Mouse (Mus musculus) limb, embryonic 15.5 days (tissue): ENCODE measurements around the gene Fbxl15. TPM values are rescaled to one million over a fixed set of nuclear protein-coding genes. Genes with fewer than 3 reads are reported as not detected.
A peak's percentile ranks its signal among the peaks of the same experiment; 100 is the strongest.

Experiments used
- ATAC-seq: fragments of 200-750 bp; cut with Nextera tagmentation; 2 replicates; pipeline ENCODE4 v1.8.0; 2017; ENCODE audit warnings: low read depth, moderate TSS enrichment; ENCODE audit not compliant: insufficient number of reproducible peaks, low FRiP score, low TSS enrichment
- H3K27ac ChIP-seq: fragments of 300-500 bp; sonication (generic); 2 replicates; pipeline ENCODE4 v1.5.1; 2015; ENCODE audit warnings: moderate library complexity, mild to moderate bottlenecking, inconsistent platforms
- H3K27me3 ChIP-seq: fragments of 300-500 bp; sonication (generic); 2 replicates; pipeline ENCODE4 v1.6.1; 2015; ENCODE audit warnings: inconsistent platforms
- H3K36me3 ChIP-seq: fragments of 300-500 bp; sonication (generic); 2 replicates; pipeline ENCODE4 v1.6.1; 2015; ENCODE audit warnings: inconsistent platforms
- H3K4me1 ChIP-seq: fragments of 300-500 bp; sonication (generic); 2 replicates; pipeline ENCODE4 v1.6.1; 2015; ENCODE audit warnings: inconsistent platforms
- H3K4me2 ChIP-seq: fragments of 300-500 bp; sonication (generic); 2 replicates; pipeline ENCODE4 v1.6.1; 2015; ENCODE audit warnings: mild to moderate bottlenecking, inconsistent platforms
- H3K4me3 ChIP-seq: fragments of 300-500 bp; sonication (generic); 2 replicates; pipeline ENCODE4 v1.5.1; 2015; ENCODE audit warnings: mild to moderate bottlenecking, inconsistent platforms
- H3K9ac ChIP-seq: fragments of 300-500 bp; sonication (generic); 2 replicates; pipeline ENCODE4 v1.6.1; 2015; ENCODE audit warnings: inconsistent platforms
- H3K9me3 ChIP-seq: fragments of 300-500 bp; sonication (generic); 2 replicates; pipeline ENCODE4 v1.6.1; 2016; ENCODE audit warnings: inconsistent platforms
- WGBS: fragments of 180-500 bp; shearing (Covaris S2); methylation state at CpG from one replicate; pipeline ENCODE4 v1.1.7; 2015; 5-methylcytosine and 5-hydroxymethylcytosine counted together
- polyA plus RNA-seq: library from polyadenylated mRNA; unstranded; fragments of >200 nt; fragmentation: Nextera tagmentation; extraction: Ambion mirVana; gene quantifications from 2 replicates; pipeline ENCODE4 v1.2.1, GENCODE M21; 2015

Gene Fbxl15
- polyA plus RNA-seq, 1 experiment from 2014 or later: 12.8 TPM

DNA sequence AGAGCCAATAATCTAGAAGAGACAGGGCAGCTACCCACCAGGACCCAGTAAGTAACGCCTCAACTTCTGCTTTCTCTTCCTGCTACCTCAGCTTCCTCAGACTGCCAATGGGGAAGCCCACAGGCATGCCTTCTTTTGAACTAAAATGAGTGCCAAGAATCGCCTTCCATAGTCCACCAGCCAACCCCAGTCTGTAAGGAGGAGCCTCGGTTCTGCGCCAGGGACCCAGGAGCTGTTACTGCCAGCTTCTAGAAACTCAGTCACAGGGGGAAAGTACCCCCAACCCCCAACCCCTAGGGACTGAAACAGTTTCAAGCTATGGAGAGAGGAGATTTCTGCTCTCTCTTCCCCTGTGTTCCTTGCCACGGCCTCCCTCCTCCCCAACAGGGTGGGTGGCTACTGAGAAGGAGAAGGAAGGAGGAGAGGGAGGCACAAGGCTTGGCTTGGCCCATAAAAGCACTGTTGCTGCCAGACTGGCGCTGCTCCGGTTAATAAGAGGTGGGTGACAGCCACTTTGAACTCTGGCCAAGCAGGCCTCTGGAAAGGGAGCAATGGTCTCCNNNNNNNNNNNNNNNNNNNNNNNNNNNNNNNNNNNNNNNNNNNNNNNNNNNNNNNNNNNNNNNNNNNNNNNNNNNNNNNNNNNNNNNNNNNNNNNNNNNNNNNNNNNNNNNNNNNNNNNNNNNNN, 11.4 kb downstream of the Fbxl15 start:
- Histone ChIP-seq H3K36me3 (no peaks in the 10 kb centered on the region), H3K27me3 (peaks cover 8% of the 10 kb centered on the region; the same call in 1 of the 2 replicates), H3K4me2 (peak overlapping the region; percentile 73), H3K27ac (peak overlapping the region; percentile 78), H3K9me3 (no peaks in the 10 kb centered on the region), H3K9ac (no peak overlapping the region), H3K4me1 (peaks cover 25% of the 10 kb centered on the region), H3K4me3 (peak overlapping the region; percentile 7; the same call in 1 of the 2 replicates)
- peak; percentile 28; the same call in 1 of the 2 replicates for ATAC-seq
- 49% methylated on average over 6 of the region's 7 CpGs for whole genome bisulfite sequencing

DNA sequence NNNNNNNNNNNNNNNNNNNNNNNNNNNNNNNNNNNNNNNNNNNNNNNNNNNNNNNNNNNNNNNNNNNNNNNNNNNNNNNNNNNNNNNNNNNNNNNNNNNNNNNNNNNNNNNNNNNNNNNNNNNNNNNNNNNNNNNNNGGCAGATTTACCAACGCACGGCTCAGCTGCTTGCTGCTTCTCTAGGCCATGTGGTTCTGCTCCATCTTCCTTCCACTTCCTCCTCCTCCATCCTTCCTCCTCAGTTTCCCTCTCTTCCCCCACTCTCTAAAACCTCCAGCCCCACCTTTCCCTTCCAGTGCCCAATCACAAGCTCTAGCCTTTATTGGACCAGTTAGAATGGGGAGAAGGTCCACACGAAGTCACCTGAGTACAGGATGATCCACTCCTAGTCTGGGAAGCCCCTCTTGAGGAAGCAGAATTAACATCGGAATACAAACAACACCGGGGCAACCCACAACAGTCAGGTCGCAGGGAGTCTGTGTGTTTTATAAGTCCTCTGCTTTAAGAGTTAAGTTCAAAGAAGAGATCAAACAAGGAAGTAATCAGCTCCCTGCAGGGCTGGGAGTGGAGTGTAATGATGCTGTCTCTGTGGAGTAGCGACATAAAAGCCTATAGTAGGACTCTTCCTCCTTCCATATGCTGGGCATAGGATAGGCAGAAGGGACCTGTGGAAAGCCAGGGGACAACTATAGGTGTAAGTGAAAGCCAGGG, 16.9 kb downstream of the Fbxl15 start:
- ATAC-seq: no peak

DNA sequence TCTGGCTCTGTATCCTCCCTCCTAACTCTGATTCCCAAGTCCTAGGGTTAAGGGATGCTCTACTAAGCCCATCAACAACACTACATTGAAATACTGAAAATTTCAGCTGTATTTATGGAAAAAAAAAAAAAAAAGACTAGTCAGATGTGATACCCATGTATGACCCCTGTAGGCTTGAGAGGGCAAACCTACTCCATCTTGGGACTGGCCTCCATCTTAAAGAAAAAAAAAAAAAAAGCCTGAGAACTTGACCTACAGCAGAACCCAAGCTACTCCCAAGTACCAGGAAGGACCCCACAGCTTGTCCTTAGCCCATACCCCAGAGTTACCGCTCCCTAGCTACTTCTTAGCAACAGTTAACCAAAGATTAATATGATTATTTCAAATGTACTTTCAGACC, 19.2 kb downstream of the Fbxl15 start:
- H3K9me3 ChIP-seq: no peaks in the 10 kb centered on the region
- peaks cover 5% of the 10 kb centered on the region; the same call in 1 of the 2 replicates for H3K27me3 ChIP-seq
- H3K4me3 ChIP-seq: no peak overlapping the region
- peaks cover 11% of the 10 kb centered on the region for H3K4me1 ChIP-seq
- no peak overlapping the region for H3K4me2 ChIP-seq
- no peak overlapping the region for H3K9ac ChIP-seq
- no peak for ATAC-seq
- no peaks in the 10 kb centered on the region for H3K36me3 ChIP-seq
- WGBS: 96% methylated on average over 1 of the region's 1 CpGs
- no peak overlapping the region for H3K27ac ChIP-seq

More for the DNA sequence above, 16.9 kb downstream of the Fbxl15 start:
- Histone ChIP-seq H3K4me3 (no peak overlapping the region), H3K27ac (no peak overlapping the region), H3K36me3 (no peaks in the 10 kb centered on the region), H3K4me2 (no peak overlapping the region), H3K27me3 (peaks cover 10% of the 10 kb centered on the region; the same call in 1 of the 2 replicates), H3K9ac (no peak overlapping the region), H3K9me3 (no peaks in the 10 kb centered on the region), H3K4me1 (peaks cover 11% of the 10 kb centered on the region)
- 16% methylated on average over 7 of the region's 7 CpGs for whole genome bisulfite sequencing

DNA sequence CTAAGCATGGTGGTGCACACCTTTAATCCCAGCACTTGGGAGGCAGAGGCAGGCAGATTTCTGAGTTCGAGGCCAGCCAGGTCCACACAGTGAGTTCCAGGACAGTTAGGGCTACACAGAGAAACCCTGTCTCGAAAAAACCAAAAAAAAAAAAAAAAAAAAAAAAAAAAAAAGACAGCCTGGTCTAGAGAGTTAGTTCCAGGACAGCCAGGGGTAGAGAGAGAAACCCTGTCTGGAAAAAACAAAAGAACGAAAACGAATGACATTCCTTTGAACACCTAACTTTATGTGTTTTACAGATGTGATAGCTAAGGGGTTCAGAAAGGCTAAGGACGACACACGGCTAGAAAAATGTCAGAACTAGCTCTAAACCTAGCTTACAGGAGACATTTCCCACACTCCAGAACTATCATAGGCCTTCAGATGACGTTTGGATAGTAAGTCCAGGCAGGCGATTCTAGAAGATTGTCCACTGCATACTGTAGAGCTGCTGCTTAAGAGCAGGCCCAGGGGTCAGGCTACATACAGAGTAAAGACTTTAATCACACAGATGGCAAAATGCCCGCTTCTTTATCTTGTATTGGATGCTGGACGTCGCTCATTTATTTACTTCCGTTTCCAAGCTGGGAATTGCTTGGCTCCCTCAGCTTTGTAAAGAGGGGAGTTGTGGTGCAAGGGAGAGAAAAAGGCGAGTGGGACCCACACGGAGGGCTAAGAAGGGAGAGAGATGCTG, 20.1 kb downstream of the Fbxl15 start:
- Histone ChIP-seq H3K9me3 (no peaks in the 10 kb centered on the region; the same call in 1 of the 2 replicates), H3K9ac (peak overlapping the region; percentile 88), H3K4me2 (peak overlapping the region; percentile 87), H3K36me3 (no peaks in the 10 kb centered on the region), H3K27me3 (peaks cover 5% of the 10 kb centered on the region; the same call in 1 of the 2 replicates), H3K27ac (peak overlapping the region; percentile 86), H3K4me1 (peaks cover 11% of the 10 kb centered on the region), H3K4me3 (peak overlapping the region; percentile 69)
- ATAC-seq: no peak
- 27% methylated on average over 14 of the region's 14 CpGs for WGBS

DNA sequence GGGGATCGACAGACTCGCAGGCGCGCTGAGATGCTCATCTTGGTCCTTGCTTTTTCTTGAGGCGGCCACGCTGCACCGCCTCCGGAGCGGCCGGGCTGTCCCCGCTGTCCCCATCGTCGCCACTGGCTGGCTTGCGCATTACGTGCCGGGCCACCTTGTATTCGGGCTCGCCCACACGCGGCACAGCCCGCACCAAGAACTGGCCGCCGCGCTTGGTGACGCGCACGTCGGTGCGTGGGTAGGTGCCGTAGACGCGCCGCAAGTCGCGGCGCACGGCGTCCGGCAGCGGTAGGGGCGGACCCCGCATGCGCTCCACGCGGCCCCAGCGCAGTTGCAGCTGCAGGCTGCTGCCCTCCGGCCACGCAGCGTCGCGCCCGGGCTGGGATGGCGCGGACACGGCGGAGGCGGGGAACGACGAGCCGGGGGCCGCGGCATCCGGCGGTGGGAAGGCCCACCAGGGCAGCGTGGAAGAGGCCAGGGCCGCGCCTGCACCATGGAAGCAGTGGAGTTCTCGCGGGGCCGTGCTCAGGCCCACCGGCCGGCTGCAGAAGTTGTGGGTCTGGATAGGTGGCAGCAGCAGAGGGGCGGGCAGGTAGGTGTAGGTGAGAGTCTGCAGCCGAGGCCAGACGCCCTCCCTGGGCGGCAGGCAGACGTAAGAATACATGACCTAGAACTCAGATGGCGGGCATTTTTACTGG, 20.9 kb downstream of the Fbxl15 start:
- Histone ChIP-seq H3K4me1 (peaks cover 11% of the 10 kb centered on the region), H3K4me3 (peak overlapping the region; percentile 69), H3K27ac (peak overlapping the region; percentile 86), H3K9ac (peak overlapping the region; percentile 88), H3K27me3 (peaks cover 5% of the 10 kb centered on the region; the same call in 1 of the 2 replicates), H3K36me3 (no peaks in the 10 kb centered on the region), H3K4me2 (peak overlapping the region; percentile 87), H3K9me3 (no peaks in the 10 kb centered on the region; the same call in 1 of the 2 replicates)
- 1% methylated on average over 78 of the region's 78 CpGs for WGBS
- ATAC-seq: peak; percentile 83

DNA sequence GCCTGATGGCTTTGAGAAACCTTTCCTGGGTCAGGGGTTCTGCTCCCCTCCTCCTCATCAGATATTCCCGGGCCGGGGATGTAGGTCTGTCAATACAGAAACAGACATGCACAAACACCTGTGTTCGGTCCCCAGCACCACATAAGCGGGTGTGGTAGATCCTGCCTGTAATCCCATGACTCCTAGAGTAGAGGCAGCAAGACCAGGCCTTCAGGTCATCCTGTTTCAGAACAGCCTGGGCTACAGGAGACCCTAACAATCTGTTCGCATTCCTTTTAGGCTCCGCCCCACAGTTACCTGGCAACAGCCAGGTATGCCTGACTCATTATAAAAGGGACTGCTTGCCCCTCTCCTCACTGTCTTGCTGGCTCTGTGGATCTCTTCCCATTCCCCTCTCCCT, 21.6 kb downstream of the Fbxl15 start:
- Histone ChIP-seq H3K27ac (peak overlapping the region; percentile 86), H3K4me1 (peaks cover 11% of the 10 kb centered on the region), H3K4me3 (peak overlapping the region; percentile 69), H3K4me2 (peak overlapping the region; percentile 87), H3K9ac (peak overlapping the region; percentile 88), H3K27me3 (peaks cover under 1% of the 10 kb centered on the region; the same call in 1 of the 2 replicates), H3K9me3 (no peaks in the 10 kb centered on the region; the same call in 1 of the 2 replicates), H3K36me3 (no peaks in the 10 kb centered on the region)
- ATAC-seq: no peak
- WGBS: 31% methylated on average over 6 of the region's 6 CpGs

DNA sequence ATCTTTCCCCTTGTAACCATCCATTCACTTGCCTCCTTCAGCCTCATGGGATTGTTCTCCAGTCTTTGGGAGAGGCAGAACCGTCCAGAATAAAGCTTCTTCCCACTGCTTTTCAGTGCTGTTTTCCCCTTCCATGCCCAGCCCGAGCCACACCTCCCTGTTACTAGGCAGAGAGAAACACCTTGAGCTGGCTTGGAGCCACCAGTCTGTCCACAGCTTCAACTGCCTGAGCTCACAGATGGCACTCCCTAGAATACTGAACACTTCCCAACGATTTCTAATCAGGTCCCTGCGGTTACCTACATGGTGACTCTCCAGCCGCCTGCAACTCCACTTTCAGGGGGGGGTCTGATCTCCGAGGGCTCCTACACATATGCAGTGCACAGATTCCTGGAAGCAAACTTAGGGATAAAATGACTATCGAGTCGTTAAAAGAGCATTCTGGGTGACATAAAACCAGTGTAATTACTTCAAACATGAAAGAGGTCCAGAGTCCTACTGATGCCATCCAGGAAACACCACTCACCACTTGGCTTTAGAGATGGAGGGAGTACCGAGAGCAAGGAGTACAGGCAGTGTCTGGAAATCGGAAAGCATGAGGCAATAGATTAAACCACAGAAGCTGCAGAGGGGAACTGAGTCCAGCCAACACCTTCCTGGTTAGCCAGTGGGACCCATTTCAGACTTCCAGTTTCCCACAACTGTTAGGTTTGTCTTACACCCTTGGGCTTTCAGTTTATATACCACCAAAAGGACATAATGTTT, 22.4 kb downstream of the Fbxl15 start, which contains the start of gene 2310034G01Rik:
TSS of gene 2310034G01Rik (minus strand) at position 135 of the 765 bp plus-strand sequence.
- H3K4me2 ChIP-seq: peak within 1 kb of the TSS; percentile 87
- no peaks in the 10 kb centered on the region for H3K27me3 ChIP-seq
- 47% methylated on average over 10 of the region's 10 CpGs for WGBS
- ATAC-seq: no peak
- H3K36me3 ChIP-seq: no peaks in the 10 kb centered on the region
- H3K27ac ChIP-seq: peak within 1 kb of the TSS; percentile 86
- peaks cover 11% of the 10 kb centered on the region for H3K4me1 ChIP-seq
- H3K9ac ChIP-seq: peak within 1 kb of the TSS; percentile 88
- H3K4me3 ChIP-seq: peak within 1 kb of the TSS; percentile 69
- H3K9me3 ChIP-seq: no peaks in the 10 kb centered on the region; the same call in 1 of the 2 replicates

DNA sequence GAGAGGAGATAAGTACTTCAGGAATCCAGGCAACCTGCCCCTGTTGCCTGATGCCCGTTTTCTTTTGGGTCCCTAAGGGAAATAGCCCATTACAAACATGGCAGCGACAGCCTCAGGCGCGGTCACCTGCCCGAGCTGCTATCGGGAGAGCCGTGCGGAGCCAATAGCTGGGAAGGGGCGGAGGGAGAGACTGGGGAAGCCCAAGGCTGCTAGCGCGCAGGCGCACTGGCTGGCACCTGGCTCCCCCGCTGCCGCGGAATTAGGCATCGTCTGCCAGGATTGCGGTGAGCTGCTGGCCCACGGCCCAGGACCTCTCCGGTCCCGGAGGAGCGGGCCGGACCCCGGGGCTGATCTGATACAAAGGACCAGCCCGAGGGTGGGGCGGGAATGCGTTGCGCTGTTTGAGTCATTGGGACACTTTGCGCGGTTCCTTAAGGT, 28.7 kb downstream of the Fbxl15 start:
- peak overlapping the region; percentile 36 for H3K9ac ChIP-seq
- no peaks in the 10 kb centered on the region for H3K36me3 ChIP-seq
- H3K9me3 ChIP-seq: no peaks in the 10 kb centered on the region; the same call in 1 of the 2 replicates
- peaks cover 27% of the 10 kb centered on the region for H3K27me3 ChIP-seq
- peaks cover 12% of the 10 kb centered on the region for H3K4me1 ChIP-seq
- H3K4me3 ChIP-seq: peak overlapping the region; percentile 49
- peak overlapping the region; percentile 83 for H3K4me2 ChIP-seq
- H3K27ac ChIP-seq: no peak overlapping the region
- WGBS: 1% methylated on average over 29 of the region's 29 CpGs
- ATAC-seq: no peak

DNA sequence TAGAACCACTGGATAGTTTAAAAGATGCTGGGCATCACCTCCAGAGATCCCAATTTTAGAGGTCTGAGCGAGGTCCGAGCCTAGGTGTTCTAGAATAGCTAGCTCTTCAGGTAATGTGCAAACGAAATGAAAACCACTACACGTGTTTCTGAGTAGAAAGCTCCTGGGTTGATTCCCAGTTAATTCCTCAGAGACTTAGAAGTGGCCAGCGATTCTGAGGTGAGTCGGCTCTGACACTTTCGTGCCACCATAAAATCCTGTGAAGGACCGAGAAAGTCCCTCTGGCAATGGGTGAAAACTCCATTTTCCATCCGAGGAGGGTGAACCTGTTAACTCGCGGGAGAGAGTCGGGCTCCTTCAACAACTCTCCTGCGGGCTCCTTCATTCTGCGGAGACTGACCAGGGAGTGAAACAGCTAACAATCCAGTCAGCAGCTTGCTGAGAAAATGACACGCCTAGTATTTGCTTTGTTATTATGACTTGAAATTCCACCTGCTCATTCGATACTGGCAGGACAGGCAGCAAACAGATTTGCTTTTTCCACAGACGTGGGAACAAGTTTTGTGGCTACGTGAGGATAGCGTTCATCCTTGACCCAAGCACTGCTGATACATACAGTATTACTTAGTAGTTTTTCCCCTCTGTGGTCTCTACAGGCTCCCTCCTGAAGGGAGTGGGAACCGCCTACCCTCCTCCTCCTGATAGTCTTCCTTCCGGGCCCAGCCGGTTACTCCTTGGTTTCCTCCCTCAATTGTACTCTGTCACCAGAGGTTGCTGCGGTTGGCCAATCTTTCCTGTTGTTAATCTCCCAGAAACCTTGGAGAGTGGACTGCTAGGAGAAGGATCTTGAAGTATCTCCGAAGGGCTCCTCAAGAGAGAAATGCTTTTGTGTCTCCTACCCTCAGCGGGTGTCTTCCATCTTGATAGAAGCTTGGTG, 29.6 kb downstream of the Fbxl15 start:
- no peak for ATAC-seq
- 24% methylated on average over 25 of the region's 25 CpGs for WGBS
- no peaks in the 10 kb centered on the region; the same call in 1 of the 2 replicates for H3K9me3 ChIP-seq
- peaks cover 27% of the 10 kb centered on the region for H3K27me3 ChIP-seq
- H3K4me3 ChIP-seq: peak overlapping the region; percentile 49
- 0 out of 2 replicates have a peak overlapping the region, but pooled peaks have one; percentile 36 for H3K9ac ChIP-seq
- peak overlapping the region; percentile 83 for H3K4me2 ChIP-seq
- H3K36me3 ChIP-seq: no peaks in the 10 kb centered on the region
- no peak overlapping the region for H3K27ac ChIP-seq
- peaks cover 12% of the 10 kb centered on the region for H3K4me1 ChIP-seq

DNA sequence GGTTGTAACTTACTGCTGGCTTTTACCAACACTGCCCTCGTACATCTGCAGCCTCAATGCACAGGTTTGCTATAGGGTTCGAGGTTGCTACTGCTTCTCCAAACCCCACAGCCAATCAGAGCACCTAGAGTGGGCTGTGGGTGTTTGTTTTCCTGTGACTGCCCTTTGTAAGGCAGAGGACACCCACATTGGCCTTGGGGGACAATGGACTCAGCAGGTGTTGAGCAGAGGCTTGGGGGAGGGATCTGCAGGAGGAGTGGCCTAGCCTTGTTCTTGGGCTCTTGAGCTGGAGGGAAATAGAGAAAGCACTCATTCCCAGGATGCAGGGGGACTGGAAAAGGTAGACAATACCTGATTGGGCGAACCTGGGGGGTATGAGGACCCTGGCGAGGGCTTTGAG, 30.4 kb downstream of the Fbxl15 start:
- H3K9ac ChIP-seq: no peak overlapping the region
- H3K9me3 ChIP-seq: no peaks in the 10 kb centered on the region
- ATAC-seq: no peak
- H3K36me3 ChIP-seq: no peaks in the 10 kb centered on the region
- H3K27ac ChIP-seq: no peak overlapping the region
- no peak overlapping the region for H3K4me2 ChIP-seq
- peaks cover 12% of the 10 kb centered on the region for H3K4me1 ChIP-seq
- peaks cover 27% of the 10 kb centered on the region for H3K27me3 ChIP-seq
- WGBS: 59% methylated on average over 4 of the region's 4 CpGs
- no peak overlapping the region for H3K4me3 ChIP-seq
